Mouse (Mus musculus) erythroblast, embryonic 14.5 days (primary cell): ENCODE results near the gene Sox5.

Experiments used
- GATA1 ChIP-seq: IDR thresholded peaks from 2 replicates; pipeline ENCODE4 v1.6.1; 2012; ENCODE audit warnings: low read length, inconsistent platforms, mixed read lengths
- TAL1 ChIP-seq: IDR thresholded peaks from 3 replicates; pipeline ENCODE4 v1.6.1; 2012; ENCODE audit warnings: low read length, inconsistent platforms, mixed read lengths

DNA sequence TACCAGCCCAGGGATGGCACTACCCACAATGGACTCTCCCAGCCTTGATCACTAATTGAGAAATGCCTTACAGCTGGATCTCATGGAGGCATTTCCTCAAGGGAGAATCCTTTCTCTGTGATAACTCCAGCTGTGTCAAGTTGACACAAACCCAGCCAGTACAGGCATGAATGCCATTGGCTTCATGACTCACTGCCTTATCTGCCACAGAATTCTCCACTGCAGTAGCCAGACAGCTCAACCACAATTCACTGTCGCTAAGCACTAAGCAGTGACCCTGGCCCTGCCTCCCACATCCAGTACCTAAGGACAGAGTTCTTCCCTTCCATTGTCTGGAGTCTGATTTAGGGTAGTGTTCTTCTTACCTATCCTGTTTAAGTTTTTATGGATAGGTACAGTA, 65.4 kb downstream of the Sox5 start:
- no peak for TF ChIP-seq GATA1
- TF ChIP-seq TAL1: no peak
